Mouse (Mus musculus): ENCODE measurements around the gene Gm3285.
A peak's percentile ranks its signal among the peaks of the same experiment; 100 is the strongest.

The Gm3285 gene

DNA sequence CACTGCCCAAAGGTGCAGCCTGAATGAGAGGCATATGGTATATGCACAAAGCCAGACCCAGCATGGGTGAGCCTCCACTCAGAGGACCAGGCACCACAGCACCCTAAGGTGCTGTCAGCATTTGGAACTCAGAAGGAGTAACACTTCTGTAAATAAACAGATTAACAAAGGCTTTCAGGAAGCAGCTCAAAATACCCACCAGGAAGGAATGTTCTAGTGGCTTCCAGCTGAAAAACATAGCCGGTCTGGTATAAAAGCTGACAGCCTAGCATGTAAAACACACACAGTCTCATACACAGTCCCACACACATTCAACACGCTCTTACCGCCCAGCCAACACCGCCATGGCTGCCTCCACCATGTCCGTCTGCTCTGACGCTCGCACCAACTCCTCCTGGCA, at the start of gene Gm3285:
Gene Gm3285, plus strand, starts transcription at position 301 of the 400 bp plus-strand sequence.
- no peak for DNase-seq (ENCODE audit: low read depth in 2 of 2, low spot score in 2 of 2)

DNA sequence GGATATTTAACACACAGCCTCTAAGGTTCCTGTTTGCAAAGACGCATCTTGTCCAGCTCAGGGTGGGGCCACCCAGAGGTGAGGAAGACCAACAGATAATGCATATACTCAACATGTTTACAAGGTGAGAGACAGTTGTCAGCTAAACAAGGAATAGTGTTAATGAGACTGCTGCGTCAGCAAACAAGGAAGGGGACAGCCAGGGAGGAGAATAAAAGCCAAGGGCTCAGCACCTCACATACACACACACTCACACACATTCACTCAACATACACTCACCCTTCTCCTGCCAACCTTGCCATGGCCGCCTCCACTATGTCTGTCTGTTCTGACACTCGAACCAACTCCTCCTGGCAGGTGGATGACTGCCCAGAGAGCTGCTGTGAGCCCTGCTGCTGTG, 47.4 kb upstream of the Gm3285 start, which contains the start of gene Gm2696:
Gene Gm2696, plus strand, starts transcription at position 301 of the 400 bp plus-strand sequence.
- DNase-seq (ENCODE audit: low read depth in 2 of 2, low spot score in 2 of 2): no peak

DNA sequence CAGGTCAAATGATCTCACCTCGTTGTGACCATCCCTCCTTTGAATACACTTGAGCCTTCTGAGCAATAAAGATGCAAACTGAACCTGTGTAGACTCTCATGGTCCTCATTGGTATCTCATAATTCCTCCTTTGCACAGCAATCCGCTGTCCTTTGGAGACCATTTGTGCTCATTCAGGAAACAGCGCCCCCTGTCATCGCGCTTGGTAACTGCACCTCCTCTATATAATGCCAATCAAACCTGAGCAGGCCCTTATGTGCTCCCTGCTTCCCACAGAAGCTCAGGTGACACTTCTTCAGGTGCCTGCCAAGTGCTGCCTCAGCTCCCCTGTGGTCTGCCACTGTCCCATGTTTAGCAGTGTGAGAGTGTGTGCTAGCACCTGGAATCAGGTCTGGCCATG, 46.3 kb upstream of the Gm3285 start:
- DNase-seq (ENCODE audit: low read depth in 2 of 2, low spot score in 2 of 2): peak in 1 of 2 experiments; percentile 4

GRCm38 (mm10) chr10:77818523-77818922, 43.3 kb upstream of the Gm3285 start:
- no peak for DNase-seq (ENCODE audit: low read depth in 2 of 2, low spot score in 2 of 2)

- DNase-seq (ENCODE audit: low read depth in 2 of 2, low spot score in 2 of 2): no peak
These were observed 42.6 kb upstream of the Gm3285 start for GRCm38 (mm10) chr10:77819203-77819602.

DNA sequence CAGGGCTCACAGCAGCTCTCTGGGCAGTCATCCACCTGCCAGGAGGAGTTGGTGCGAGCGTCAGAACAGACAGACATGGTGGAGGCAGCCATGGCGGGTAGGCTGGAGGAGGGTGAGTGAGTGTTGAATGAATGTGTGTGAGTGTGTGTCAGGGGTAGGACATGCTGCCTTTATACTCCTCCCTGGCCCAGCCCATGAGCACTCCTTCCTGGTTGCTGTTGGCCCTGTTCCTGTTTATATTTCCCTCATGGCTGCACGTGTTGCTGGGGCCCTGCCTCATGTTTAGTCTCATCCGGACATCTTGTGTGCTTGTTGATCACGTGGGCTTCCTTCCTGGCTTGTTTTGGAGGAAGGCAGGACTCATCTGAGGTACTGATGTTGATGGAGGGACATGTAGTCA, 34.8 kb upstream of the Gm3285 start, which contains the start of gene Krtap10-4:
Gene Krtap10-4, minus strand, starts transcription at position 145 of the 400 bp plus-strand sequence.
- no peak for DNase-seq (ENCODE audit: low read depth in 2 of 2, low spot score in 2 of 2)

DNA sequence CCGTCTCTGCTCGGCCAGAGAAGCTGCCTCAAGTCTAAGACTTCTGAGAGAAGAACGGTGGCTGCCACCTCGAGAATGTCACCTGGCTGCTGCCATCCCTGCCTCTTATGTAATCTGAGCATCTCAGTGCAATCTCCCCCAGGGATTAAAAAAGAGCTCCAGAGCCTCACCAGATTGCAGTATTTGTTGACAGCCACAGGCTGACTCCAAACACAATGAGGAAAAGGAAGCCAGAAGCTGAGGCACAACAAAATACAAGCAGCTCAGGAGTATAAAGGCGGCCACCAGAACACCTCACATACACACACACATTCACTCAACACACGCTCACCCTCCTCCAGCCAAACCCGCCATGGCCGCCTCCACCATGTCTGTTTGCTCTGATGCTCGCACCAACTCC, 26.1 kb upstream of the Gm3285 start, which contains the start of gene Krtap10-10:
Gene Krtap10-10, plus strand, starts transcription at position 301 of the 400 bp plus-strand sequence.
- DNase-seq (ENCODE audit: low read depth in 2 of 2, low spot score in 2 of 2): no peak

DNA sequence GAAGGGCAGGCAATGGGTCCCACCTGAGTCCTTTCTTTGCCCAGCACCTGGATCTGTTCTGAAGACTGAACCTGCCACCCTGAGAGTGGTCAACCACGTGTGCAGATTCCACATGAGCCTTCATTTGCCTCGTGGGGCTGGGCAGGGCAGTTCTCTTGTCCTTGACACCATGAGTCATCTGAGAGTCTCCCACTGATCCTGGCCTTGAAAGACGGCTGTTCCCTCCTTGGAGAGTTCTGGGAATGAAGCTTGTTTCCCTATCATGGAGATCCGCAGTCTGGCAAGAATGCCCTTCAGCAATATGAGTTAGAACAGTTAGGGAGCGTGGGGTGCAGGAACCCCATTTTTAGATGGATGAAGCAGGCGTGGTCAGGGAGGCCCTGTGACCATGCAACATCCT, 22.8 kb upstream of the Gm3285 start:
- DNase-seq (ENCODE audit: low read depth in 2 of 2, low spot score in 2 of 2): no peak

DNA sequence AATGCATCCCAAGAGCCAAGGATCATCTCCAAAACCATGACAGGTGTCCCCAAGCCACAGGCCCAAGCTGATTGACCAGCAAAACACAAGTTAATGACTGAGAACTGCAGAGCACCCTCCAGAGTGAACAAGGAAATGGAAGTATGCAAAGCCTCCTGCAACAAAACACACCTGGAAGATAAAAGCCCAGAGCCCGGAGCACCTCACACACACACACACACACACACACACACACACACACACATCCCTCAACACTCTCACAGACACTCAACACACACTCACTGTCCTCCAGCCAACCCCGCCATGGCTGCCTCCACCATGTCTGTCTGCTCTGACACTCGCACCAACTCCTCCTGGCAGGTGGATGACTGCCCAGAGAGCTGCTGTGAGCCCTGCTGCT, 15.3 kb upstream of the Gm3285 start, which contains the start of gene Gm36176:
Gene Gm36176, plus strand, starts transcription at position 301 of the 400 bp plus-strand sequence.
- DNase-seq (ENCODE audit: low read depth in 2 of 2, low spot score in 2 of 2): no peak

GRCm38 (mm10) chr10:77846961-77847360, 14.8 kb upstream of the Gm3285 start:
- no peak for DNase-seq (ENCODE audit: low read depth in 2 of 2, low spot score in 2 of 2)

GRCm38 (mm10) chr10:77847538-77847937, 14.2 kb upstream of the Gm3285 start:
- no peak for DNase-seq (ENCODE audit: low read depth in 2 of 2, low spot score in 2 of 2)

DNA sequence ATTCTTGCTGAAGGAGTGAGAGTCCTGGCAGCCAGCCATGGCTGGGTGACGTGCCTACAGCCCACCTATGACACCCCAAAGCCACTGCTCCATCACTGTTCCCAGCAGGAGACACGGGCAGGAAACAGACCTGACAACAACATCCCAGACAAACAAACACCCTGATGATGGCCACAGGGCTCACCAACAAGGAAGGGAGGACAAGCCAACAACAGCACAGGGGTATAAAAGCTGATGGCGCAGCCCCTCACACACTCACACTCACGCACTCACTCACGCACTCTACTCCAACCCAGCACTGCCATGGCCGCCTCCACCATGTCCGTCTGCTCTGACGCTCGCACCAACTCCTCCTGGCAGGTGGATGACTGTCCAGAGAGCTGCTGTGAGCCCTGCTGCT, 9.2 kb upstream of the Gm3285 start, which contains the start of gene Gm10318:
Gene Gm10318, plus strand, starts transcription at position 301 of the 400 bp plus-strand sequence.
- no peak for DNase-seq (ENCODE audit: low read depth in 2 of 2, low spot score in 2 of 2)

GRCm38 (mm10) chr10:77864067-77864761, 2.4 kb downstream of the Gm3285 start:
- peak; percentile 43 to 60 for DNase-seq (ENCODE audit: low read depth in 2 of 2, low spot score in 2 of 2)

DNA sequence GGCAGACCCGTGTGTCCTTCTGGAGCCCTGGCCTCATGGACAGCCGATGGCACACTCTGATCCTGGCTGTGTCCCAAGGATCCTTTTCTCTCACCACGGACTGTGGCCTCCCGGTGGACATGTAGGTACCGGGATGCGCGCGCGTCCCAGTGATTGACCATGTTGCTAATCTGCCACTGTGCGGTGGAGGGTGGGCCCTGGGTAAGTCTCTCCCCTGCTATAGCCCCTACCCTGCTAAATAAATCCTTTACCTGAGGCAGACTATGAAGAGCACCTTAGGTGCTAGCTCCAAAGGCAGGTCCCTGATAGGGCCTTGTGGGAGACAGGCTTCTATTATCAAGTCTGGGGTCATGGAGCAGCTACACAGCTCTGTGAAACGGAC, 3.0 kb downstream of the Gm3285 start:
- DNase-seq (ENCODE audit: low read depth in 2 of 2, low spot score in 2 of 2): no peak

DNA sequence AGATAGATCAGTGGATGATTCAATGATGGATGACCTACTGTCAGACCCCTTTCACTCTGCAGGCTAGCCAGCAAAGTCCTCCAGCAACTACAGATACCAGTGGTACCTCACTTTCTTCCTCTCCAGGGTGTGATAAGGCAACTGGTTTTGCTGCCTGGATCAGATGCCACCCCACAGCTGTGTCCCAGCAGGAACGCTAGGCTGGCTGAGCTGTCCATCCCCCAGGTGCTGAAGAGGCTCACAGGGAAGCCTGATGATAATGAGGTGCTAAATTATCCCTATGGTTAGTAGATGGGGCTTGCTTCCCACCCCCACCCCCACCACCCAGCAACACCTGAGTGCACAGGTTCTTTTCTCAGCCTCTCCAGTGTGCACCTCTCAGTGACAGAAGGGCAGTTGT, 5.8 kb downstream of the Gm3285 start:
- DNase-seq (ENCODE audit: low read depth in 2 of 2, low spot score in 2 of 2): no peak

DNA sequence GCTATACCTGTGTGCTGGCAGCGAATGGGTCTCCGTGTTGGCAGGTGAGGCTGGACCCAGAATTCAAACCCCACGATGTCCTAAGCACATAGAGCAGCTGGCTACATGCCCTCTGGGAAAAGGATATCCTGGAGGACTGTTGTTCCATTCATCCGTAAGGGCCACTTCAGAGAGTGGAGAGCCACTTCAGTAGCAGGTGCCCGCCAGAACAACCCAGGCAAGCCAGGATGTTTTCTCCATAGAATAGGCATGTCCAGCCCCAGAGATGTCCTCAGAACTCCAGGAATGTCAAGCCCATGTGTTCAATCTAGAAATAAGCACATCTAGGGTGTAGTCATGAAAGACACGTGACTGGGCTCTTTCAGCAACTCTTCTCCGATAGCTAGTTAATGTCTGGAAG, 7.9 kb downstream of the Gm3285 start:
- no peak for DNase-seq (ENCODE audit: low read depth in 2 of 2, low spot score in 2 of 2)

GRCm38 (mm10) chr10:77878985-77879384, 17.2 kb downstream of the Gm3285 start:
- DNase-seq (ENCODE audit: low read depth in 2 of 2, low spot score in 2 of 2): no peak

DNA sequence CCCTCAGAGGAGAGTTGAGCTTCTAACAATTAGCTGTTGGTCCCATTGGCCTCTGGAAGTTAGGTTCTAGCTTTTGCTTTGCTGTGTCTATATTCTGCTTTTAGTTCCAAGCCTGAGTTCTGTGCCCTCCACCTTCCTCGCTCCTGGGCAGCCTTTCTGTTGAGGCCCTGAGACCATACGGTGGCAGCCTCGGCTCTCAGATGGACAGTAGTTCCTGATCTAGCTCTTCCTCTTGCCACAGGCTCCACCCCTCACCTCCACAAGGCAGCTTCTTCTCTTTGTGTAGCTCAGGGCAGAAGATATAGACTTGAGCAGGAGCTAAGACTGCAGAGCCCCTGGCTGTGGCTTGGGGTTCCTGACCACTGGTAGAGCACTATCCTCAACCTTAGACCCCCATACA, 18.5 kb downstream of the Gm3285 start:
- DNase-seq (ENCODE audit: low read depth in 2 of 2, low spot score in 2 of 2): no peak

- DNase-seq (ENCODE audit: low read depth in 2 of 2, low spot score in 2 of 2): no peak
These were observed 20.8 kb downstream of the Gm3285 start for GRCm38 (mm10) chr10:77882553-77882952.

GRCm38 (mm10) chr10:77886007-77886747, 24.4 kb downstream of the Gm3285 start:
- no peak for DNase-seq (ENCODE audit: low read depth in 2 of 2, low spot score in 2 of 2)

DNA sequence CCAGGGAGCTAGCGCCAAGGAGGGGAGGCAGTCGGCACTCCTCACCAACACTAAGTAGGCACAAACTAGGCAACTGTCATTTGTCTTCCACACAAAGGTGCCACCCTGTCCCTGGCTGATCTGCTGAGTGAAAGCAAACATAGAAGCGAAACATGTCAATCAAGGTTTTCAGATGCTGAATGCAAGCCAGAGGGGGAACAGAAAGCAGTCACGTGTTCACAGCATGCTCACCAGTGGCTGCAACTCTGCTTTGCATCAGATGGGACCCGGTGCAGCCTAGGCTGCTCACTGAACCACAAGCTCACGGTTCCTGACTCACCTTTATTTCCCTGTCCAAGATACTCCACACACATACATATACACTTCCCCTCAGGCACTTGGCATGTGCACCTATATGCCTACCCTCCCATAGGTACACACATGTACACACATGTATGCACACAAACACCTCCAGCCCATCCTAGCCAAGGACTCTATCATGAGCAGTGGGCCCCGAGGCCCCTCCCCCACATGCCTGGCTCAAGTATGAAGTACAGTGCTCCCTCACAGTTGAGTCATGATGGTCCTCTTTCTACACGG, 29.3 kb downstream of the Gm3285 start:
- DNase-seq (ENCODE audit: low read depth in 2 of 2, low spot score in 2 of 2): no peak

DNA sequence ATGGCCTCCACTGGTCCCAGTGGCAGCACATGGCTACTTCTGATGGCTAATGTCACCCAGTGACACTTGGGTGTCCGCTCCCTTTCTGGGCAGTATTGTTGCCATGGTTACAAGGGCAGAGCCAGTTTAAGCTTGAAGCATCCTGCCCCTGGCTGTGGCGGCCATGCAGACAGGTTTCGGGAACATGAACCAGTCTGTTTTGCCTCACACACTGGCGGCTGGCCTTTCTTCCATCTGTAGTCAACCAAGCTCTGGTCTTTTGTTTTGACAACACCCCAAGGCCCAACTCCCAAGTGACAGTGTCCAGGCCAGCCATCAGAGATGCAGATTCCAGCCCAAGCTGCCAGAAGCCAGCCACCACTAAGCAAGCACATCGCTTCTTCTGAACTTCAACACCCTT, 33.8 kb downstream of the Gm3285 start:
- no peak for DNase-seq (ENCODE audit: low read depth in 2 of 2, low spot score in 2 of 2)

Data from CD8-positive naive resting alpha-beta T cell, adult 2 months (primary cell).